Mouse (Mus musculus) adrenal gland (tissue): ENCODE results near the gene Phf23.
"Not testable (repeated sequence)": the region's sequence is repeated elsewhere in the genome, so short reads cannot be mapped to it uniquely, and the experiment has no call there.

Source experiments
- intact Hi-C: fragments of 180-260 bp; cut with DNase I; formaldehyde crosslinking; loops from one replicate; pipeline ENCODE4 v1.15.1; 2025

The Phf23 gene

DNA sequence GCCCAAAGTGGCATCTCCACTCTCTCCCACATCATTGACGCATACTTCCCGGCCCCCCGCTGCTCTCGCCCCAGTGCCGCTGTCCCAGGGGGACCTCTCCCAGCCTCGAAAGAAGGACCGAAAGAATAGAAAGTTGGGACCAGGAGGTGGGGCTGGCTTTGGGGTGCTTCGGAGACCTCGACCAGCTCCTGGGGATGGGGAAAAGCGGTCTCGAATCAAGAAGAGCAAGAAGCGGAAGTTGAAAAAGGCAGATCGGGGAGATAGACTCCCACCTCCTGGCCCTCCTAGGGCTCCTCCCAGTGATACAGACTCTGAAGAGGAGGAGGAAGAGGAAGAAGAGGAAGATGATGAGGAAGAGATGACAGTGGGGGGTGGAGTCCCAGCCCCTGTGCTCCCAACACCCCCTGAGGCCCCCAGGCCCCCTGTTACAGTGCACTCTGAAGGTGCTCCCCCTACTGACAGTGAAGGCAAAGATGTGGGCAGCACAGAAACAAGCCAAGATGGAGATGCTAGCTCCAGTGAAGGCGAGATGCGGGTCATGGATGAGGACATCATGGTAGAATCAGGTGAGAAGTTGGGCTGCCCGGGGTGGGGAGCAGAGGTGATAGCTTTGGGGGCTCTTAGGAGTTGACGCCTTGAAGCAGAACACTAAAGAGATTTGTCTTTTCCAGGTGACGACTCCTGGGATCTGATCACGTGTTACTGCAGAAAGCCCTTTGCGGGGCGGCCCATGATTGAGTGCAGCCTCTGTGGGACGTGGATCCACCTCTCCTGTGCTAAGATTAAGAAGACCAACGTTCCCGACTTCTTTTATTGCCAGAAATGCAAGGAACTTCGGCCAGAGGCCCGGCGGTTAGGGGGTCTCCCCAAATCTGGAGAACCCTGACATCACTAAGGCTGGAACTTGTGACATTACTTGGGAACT lies 3.3 kb downstream of the Phf23 start:
- intact Hi-C loops, result no loop called here

DNA sequence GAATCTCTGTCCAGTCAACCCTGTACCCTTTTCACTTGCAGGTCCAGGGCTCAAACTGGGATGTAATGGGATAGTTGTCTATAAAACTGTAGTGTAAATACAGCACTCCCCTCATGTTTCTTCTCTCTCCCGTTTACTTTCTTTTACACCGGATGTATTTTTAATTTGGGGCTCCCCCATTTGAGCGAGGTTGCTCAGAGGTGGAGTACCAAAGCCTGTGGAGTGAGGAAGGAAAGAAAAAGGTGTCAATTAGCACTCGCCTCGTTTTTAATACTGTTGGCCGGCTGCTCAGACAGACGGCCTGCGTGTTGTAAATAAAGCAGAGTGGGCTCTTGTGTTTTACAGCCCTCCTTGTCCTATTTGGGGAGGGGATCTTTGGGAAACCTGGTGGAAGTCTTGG lies 4.1 kb downstream of the Phf23 start:
- intact Hi-C loops, result no loop called here

DNA sequence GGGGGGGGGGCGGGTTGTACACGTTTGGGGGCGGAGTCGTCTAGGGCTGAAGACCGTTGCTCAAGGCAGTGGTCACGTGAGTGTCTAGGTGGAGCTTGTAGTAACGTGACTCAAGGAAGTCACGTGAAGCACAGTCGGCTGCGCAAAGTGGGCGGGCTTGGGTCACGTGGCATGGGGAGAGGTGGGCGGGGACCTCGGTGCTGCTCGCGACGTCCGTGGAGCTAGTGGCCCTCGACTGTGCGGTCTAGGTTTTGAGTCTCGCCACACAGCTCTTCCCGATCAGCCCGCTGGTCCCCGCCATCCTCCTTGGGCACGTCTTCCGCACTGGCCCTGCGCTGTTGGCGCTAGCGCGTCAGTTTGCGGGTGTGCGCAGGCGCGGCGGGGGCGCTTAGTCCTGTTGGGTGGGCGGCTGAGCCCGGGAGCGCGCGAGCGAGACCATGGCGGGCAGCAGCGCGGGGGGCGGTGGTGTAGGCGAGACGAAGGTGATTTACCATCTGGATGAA lies 4.9 kb downstream of the Phf23 start, which contains the start of gene Dvl2:
Gene Dvl2, plus strand, starts transcription at position 200 of the 503 bp plus-strand sequence.
- intact Hi-C loops, result no loop called here

DNA sequence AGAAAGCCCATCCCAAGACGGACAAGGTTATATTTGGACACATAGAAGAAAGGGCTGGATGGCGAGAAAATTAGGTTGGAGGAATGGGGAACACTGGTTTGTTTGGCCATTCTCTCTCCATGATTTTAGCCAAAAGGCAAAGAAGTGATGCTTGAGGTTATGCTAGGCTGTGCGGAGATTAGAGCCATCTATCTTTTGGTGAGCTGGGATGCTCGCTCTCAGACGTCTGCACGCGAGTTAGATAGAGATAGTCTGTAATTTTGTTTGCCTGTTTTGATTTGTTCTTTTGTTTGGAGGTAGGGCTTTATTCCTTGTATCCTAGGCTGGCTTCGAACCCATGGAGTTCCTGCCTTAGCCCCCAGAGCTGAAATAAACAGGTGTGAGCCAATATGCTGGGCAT lies 5.6 kb downstream of the Phf23 start:
- intact Hi-C loops, result no loop called here

DNA sequence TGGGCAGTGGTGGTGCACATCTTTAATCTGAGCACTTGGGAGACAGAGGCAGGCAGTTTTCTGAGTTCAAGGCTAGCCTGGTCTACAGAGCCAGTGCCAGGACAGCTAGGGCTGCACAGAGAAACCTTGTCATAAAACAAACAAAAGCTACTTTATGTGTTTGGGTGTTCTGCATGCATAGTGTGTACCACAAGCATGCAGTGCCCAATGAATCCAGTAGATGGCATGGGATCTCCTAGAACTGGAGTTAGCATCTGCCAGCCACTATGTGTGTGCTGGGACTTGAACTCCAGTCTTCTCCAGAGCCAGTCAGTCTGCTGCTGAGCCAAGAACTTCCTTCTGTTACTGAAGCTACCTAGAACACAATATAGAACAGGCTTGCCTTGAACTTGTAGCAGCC lies 6.3 kb downstream of the Phf23 start:
- intact Hi-C loops, result no loop called here

DNA sequence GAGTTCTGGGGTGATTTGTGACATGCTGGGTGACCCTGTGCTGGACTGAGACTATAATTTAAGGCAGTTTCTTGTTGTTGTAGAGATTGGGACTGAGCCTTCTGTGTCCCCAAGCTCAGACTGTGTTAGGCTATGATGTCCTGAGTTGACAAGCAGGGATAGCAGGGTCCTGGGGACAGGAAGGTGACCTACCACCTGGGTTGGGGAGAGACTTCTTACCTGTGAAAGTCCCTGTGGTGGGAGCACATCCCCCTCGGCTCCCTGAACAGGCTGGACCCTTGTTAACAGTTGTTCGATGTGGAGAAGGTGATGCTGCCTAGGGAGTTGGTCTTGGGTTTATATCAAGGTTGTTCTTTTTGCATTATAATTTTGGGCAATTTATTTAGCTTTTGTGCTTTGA lies 6.9 kb downstream of the Phf23 start:
- intact Hi-C loops, result no loop called here

GRCm38 (mm10) chr11:70005521-70005920 lies 9.9 kb downstream of the Phf23 start:
- intact Hi-C loops, result no loop called here

- intact Hi-C loops, result no loop called here
These were observed 14.5 kb downstream of the Phf23 start for GRCm38 (mm10) chr11:70010033-70010432.

DNA sequence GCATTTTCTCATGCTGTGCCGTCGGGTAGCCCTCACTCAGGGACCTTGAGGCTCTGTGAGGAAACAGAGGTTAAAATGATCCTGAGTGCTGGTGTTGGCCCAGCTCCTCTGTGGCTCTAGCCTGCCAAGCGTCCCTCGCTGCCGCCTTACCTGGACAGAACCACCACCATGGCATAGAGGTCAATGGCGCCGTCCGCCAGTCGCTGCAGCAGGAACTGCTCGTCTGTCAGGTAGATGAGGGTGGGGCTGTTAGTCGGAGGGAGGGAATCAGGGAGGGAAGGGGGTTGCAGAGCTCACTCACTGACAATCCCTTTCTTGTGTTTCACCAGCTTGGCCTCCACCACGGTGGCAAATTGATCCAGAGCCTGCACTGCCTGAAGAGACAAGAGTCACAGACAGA lies 15.0 kb downstream of the Phf23 start:
- intact Hi-C loops, result no loop called here

GRCm38 (mm10) chr11:70010961-70011360 lies 15.4 kb downstream of the Phf23 start:
- intact Hi-C loops, result no loop called here

GRCm38 (mm10) chr11:70012931-70013330 lies 17.4 kb downstream of the Phf23 start:
- intact Hi-C loops, result no loop called here

DNA sequence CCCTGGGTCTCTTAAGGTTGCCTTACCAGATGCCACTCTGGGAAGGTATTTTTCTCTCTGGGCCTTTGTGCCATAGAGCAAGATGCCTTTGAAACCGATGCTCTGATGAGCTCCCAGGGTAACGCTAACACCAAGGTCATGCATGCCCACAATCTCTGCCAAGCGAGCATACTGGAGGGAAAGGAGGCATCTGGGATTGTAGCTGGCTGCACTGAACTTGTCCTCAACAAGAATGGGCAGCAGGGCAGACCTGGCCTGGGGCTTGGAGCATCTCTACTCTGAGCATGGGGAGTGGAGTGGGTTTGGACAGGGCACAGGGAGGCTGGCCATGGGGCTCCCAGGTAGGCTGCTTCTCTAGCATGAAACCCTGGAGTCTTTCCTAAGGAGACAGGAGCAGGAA lies 17.8 kb downstream of the Phf23 start:
- intact Hi-C loops, result no loop called here

DNA sequence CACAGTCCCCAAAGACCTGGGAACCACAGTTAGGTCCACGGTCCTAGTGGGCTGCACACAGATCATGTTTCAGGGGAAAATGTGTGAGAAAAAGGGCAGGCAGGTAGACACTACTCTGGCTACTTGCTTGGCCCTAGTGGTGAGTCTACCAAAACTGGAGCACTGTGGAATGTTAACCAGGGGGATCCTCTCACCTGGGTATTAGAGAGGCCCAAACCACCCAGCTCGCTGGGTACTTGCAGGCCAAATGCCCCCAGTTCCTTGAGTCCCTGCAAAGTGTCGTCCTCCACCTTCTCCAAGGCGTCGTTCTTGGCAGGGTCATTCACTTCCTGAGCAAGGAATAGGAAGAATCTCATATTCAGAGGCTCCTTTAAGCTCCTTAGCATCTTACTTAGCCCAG lies 18.5 kb downstream of the Phf23 start:
- intact Hi-C loops, result no loop called here

DNA sequence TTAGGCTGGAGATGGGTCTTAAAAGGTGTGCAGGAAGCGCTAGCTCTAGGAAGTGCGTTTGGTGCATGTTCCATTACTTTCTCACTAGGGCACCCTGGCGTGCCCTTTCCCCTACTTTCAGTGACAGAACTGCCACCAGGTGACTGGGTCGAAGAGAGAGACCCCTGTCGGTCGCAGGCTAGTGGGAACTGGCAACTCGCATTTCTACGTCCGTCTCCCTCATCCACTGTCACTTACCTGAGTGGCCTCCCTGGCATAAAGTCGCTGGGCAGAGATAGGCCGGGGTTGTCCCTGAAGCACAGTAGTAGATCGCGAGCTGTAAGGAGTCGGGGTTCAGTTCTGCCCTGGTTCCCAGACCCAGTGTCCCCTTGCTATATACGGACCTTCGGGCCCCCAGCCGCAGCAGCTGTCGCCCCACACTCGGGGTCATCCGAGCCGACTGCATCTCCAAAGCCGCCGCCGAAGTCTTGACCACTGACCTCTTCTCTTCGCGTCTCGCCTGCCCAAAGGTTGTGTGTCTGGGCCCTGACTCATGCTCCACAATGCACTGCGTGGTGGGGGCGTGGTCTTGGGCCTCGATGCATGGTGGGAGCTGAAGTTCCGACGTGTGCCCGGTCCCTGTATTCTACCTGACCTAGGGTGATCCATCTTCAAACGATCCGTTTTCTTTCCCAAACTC lies 19.4 kb downstream of the Phf23 start, which contains the start of gene Acadvl:
Gene Acadvl, minus strand, starts transcription at position 532 of the 679 bp plus-strand sequence.
- intact Hi-C loops, result no loop called here

DNA sequence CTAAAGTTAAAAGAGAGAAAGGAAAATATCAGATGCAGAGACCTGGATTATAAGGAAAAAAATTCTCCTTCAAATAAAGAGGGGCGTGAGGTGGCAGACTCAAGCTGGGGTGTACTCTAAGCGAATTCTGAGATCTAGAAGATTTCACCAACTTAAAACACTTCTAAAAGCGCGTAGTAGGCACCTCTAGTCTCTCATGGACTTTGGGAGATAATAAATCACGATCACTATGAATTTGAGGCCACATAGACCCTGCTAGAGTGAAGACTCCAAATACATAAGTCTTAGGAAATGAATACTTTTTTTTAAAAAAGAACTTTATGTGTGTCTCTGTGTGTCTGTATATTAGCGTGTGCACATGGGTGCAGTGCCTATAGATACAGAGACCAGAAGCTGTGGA lies 20.1 kb downstream of the Phf23 start:
- intact Hi-C loops, result no loop called here

DNA sequence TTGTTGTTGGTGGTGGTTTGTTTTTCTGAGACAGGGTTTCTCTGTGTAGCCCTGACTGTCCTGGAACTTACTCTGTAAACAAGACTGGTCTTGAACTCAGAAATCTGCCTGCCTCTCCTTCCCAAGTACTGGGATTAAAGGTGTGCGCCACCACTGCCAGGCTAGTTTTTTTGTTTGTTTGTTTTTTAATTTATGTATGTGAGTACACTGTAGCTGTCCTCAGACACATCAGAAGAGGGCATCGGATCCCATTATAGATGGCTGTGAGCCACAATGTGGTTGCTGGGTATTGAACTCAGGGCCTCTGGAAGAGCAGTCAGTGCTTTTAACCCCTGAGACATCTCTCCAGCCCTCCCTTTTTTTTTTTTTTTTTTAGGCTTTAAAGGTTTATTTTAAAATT lies 20.6 kb downstream of the Phf23 start:
- intact Hi-C loops, result not testable (repeated sequence)

DNA sequence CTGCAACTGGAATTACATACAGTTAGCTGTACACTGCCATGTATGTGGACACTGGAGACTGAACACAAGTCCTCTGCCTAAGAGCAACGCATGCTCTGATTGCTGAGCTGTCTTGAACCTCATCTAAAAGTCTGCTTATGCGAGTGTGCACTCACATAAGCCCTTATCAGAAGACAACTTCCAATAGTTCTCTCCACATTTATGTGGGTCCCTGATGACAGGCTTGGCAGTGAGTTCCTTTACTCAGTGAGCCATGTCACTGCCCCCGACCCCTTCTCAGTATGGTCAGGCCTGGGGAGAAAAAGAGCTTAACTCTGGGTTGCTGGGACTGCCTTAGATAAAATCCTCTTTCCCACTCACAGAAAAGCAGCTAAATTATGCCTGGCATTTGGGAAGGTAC lies 21.1 kb downstream of the Phf23 start, which contains the start of gene Dlg4:
Gene Dlg4, plus strand, starts transcription at position 274 of the 400 bp plus-strand sequence.
- intact Hi-C loops, result no loop called here

DNA sequence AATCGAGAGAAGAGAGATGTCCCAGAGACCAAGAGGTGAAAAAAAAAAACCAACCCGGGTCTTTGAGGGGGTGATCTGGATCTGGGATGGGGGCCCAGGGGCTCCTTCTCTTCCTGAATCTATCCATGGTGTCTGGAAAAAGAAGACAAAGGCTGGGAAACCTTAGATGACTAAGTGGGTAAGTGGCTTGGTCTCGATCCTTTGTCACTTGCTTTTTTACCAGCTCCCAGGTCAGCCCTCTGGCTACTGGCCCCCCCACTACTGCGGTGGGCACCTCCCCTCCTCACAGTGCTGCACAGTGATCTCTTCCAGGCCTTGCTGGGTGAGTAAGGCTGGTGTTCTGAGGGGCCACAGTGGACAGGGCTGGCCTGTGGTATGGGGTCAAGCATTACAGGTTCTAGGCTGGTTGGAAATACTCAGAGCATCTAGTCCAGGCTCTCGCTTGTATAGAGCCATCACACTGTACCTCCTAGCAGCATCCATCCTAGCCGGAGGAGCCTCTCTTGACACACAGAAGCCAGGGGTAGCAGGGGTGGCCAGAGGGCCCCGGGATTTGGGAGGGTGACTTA lies 21.7 kb downstream of the Phf23 start:
- intact Hi-C loops, result no loop called here

GRCm38 (mm10) chr11:70018131-70018990 lies 22.8 kb downstream of the Phf23 start:
- intact Hi-C loops, result no loop called here

DNA sequence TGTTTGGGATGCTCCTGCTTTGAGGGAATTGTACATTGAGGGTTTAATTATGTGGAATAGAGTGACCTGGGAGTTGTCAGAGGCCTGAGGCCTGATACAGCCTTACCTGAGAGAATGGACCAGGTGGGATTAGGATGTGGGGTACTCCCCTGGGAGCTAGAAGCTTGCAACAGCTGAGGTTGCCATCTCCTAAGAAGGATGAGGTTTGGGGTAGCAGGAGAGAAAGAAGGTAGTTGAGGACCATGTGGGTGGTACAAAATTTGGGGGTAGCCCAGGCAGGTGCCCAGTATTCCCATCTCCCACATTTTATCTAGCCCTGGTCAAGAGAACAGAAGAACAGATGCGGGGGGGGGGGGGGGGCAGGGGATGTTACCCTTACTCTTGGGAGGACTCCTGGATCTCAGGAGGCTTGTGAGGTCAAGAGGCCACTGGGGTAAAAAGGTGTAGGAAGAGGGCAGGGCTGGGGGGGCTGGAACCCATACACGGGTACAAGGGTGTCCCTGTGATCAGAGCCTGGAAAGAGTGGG lies 24.0 kb downstream of the Phf23 start:
- intact Hi-C loops, result no loop called here
